Comparison of ENCODE assay signal across 33 mouse cellular contexts in the genomic region with DNA sequence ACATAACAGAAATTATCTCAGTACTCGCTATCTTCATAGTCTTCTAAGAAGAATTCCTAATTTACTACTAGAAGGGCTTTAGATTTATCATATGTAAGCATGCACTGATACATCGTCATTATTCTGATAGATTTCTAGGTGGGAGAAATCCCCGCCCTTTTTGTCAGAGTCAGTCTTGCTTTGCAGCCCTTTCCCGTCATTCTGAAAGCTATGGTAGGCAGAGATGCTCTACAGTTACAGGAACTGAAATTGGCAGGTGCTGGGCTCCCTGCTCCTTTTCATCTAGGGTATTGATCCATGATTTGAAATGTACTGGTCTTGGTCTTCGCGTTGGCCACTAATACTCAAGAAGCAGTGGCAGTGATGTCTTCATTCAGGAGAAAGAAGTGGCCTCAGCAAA. TPM values are rescaled to one million over a fixed set of nuclear protein-coding genes. Genes with fewer than 3 reads are reported as not detected.
"Had no signal": no experiment of that assay in that cellular context is flagged by ENCODE, and none has a peak within 500 bp of the region (broad histone marks: within the 10 kb centered on the region; RNA-seq: fewer than 3 reads in every experiment).

No protein-coding gene starts in this region.

- H3K36me3 ChIP-seq: heart, embryonic 12.5 days; heart, embryonic 15.5 days; hindbrain, embryonic 12.5 days; hindbrain, embryonic 15.5 days had no signal

- H3K9me3 ChIP-seq: heart, embryonic 15.5 days; hindbrain, embryonic 15.5 days; intestine, embryonic 15.5 days had no signal

- H3K4me1 ChIP-seq: heart, embryonic 10.5 days; heart, embryonic 12.5 days; heart, embryonic 13.5 days; heart, embryonic 15.5 days; hindbrain, embryonic 10.5 days; hindbrain, embryonic 12.5 days; hindbrain, embryonic 13.5 days; hindbrain, embryonic 15.5 days; intestine, embryonic 15.5 days had no signal

- H3K9ac ChIP-seq: heart, embryonic 12.5 days; heart, embryonic 13.5 days; heart, embryonic 15.5 days; hindbrain, embryonic 12.5 days; hindbrain, embryonic 13.5 days; hindbrain, embryonic 14.5 days; hindbrain, embryonic 15.5 days; intestine, embryonic 15.5 days; kidney, embryonic 15.5 days had no signal

- H3K4me3 ChIP-seq: heart, embryonic 10.5 days; heart, embryonic 12.5 days; heart, embryonic 13.5 days; heart, embryonic 15.5 days; hindbrain, embryonic 10.5 days; hindbrain, embryonic 12.5 days; hindbrain, embryonic 13.5 days; hindbrain, embryonic 15.5 days; intestine, embryonic 15.5 days; kidney, embryonic 15.5 days; layer of hippocampus, adult 2 months had no signal

- H3K4me2 ChIP-seq: heart, embryonic 11.5 days; heart, embryonic 12.5 days; heart, embryonic 13.5 days; heart, embryonic 15.5 days; hindbrain, embryonic 12.5 days; hindbrain, embryonic 13.5 days; hindbrain, embryonic 14.5 days; hindbrain, embryonic 15.5 days; intestine, embryonic 15.5 days; kidney, embryonic 15.5 days had no signal

- H3K27me3 ChIP-seq: heart, embryonic 12.5 days; heart, embryonic 13.5 days; heart, embryonic 15.5 days; hindbrain, embryonic 12.5 days; hindbrain, embryonic 13.5 days; hindbrain, embryonic 15.5 days; intestine, embryonic 15.5 days; kidney, embryonic 15.5 days had no signal

- ATAC-seq: hindbrain, embryonic 16.5 days; hindbrain, postnatal 0 days; intestine, postnatal 0 days had no signal

- H3K27ac ChIP-seq: heart, embryonic 10.5 days; heart, embryonic 13.5 days; heart, embryonic 15.5 days; hindbrain, embryonic 10.5 days; hindbrain, embryonic 12.5 days; hindbrain, embryonic 13.5 days; hindbrain, embryonic 14.5 days; hindbrain, embryonic 15.5 days; hindbrain, postnatal 0 days; intestine, embryonic 15.5 days; kidney, embryonic 15.5 days; kidney, postnatal 0 days; layer of hippocampus, adult 2 months had no signal

- DNase-seq: heart, postnatal 10 days; heart, postnatal 14 days; heart, postnatal 36 days; heart, postnatal 4 days; kidney, adult 11 months; kidney, adult 18-20 months; kidney, adult 2 months; kidney, adult 8-10 months; kidney, adult 9 months; kidney, postnatal 10 days; kidney, postnatal 14 days; kidney, postnatal 25 days; kidney, postnatal 36 days; layer of hippocampus, adult 9-11 months; layer of hippocampus, postnatal 36 days had no signal

RNA-seq across cellular contexts. Expression of a gene that starts 22.3 kb away (rescaled TPM):
- total RNA-seq: hematopoietic stem cell, adult 5-6 weeks had no signal
